Mouse (Mus musculus): ENCODE measurements at regions not wholly inside any gene's neighbourhood (a gene's known extent, or its start where the extent isn't known, plus 50 kb on each side); places are given as distances from the start of the nearest gene placed in this dataset.
A peak's percentile ranks its signal among the peaks of the same experiment; 100 is the strongest.
"Not testable (repeated sequence)": the region's sequence is repeated elsewhere in the genome, so short reads cannot be mapped to it uniquely, and the experiment has no call there.

DNA sequence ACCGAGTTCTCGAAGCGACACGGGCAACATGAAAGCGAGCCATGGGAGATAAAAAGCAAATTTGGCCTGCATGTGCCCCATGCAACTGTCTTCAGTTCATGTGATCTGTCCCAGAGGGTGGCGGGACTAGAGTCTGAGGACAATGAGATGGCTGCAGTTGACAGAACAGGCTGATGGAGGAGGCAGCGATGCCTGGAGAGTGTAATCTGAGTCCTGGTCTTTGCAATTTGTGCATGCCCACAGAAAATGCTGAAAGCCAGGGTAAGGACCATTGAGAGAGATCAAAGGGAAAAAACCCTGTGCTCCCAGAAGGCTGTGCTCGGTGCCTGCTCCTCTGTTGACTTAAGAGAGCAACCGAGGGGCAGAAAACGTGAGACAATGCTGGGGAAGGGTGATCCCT, 624.8 kb upstream of the BB014433 start:
- intact Hi-C loops (cut with DNase I) = no loop called here
- DNase-seq = no peak

DNA sequence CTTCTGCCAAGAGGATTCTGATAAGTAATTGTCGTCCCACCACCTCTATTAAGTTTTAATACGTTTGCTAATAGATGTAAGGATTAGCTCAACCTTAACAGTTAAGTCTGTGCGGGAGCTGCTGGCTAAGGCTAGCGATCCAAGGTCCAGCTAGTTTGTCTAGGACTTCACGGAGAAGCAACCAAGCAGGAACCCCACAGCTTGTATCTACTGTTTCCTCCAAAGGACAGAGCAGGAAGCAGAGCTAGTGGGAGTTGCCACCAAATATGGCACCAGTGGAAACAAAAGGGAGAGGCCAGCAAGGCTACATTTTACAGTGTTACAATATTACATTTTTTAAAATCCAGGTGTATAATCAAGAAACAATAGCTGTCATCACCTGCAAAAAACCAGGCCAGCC, 624.4 kb upstream of the BB014433 start:
- intact Hi-C loops (cut with DNase I) = no loop called here
- no peak for DNase-seq

DNA sequence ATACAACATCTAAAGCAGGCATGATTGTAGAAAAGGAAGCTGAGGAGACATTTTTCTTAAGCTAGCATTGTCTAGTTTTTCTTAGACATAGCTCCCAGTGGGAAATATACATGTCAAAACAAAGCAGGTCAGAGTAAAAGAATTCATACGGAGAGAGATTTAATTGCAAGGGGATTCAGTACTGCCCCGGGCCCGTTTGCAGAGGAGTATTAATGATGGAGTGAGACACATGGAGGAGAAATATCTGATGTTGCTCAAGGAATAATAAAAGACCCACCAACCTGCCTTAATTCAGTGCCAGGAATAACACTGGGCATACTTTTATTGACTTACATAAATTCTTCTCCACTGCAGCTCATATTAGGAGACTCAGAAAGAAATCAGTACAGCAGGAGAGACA, 623.6 kb upstream of the BB014433 start:
- no peak for DNase-seq
- intact Hi-C loops (cut with DNase I) = no loop called here

DNA sequence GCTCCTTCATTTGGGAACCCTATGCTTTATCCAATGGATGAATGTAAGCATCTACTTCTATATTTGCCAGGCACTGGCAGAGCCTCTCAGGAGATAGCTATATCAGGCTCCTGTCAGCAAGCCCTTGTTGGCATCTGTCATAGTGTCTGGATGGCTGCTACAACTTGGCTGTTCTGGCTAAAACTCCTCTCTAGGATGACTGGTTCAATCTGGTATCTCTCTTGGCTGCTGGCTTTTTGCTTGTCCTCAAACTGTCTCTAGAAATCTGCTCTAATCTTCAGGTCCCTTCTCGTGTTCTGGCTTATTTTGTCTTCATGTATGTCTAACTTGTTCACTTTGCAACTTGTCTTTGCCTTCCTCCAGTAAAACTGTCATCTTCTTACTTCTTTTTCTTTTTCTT, 614.7 kb upstream of the BB014433 start:
- intact Hi-C loops (cut with DNase I) = no loop called here
- no peak for DNase-seq

DNA sequence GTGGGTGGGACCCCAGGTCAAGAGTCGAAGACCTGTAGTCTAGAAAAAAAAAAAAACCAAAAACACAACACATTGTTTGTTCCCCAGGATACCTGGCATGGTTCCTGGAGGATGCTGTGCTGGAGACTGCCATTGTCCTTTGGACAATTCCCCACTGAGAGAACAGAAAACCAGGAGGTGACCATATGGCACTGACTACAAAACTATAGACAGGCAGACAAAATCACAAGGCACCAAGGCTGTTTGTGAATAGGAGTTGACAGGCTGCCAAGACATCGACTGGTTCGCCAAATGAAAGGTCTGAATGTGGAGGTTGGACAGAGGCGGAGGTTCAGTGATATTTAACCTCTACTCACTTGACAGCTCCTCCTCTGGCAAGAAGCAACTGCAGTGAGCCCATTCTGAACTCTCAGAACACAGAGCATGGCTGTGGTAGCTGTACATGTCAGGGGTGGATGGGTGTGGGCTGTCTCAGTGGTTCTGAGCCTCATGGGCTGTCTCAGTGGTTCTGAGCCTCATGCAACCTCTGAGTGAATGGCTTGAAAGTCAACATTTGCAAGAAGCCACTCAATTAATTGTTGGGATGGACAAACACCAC, 589.0 kb upstream of the BB014433 start:
- DNase-seq = peak; percentile 9
- intact Hi-C loops (cut with DNase I) = no loop called here

DNA sequence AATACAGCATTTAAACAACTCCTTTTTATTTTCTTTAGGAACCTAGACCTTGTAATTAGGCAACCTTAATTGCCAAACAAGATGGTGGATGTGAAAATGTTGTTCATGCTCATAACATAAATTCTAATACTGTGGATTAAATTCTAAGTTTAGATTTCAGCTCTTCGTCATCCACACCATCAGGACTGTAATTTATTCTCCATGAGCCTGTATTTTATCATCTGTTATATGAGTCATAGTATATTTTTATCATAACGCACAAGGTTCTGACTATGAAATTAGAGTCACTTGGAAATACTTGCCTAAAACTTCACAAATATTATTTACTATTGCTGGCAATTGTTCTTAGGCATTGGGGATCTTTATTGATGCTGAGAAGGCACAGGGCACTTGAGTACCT, 582.7 kb upstream of the BB014433 start:
- intact Hi-C loops (cut with DNase I) = no loop called here
- DNase-seq = no peak

DNA sequence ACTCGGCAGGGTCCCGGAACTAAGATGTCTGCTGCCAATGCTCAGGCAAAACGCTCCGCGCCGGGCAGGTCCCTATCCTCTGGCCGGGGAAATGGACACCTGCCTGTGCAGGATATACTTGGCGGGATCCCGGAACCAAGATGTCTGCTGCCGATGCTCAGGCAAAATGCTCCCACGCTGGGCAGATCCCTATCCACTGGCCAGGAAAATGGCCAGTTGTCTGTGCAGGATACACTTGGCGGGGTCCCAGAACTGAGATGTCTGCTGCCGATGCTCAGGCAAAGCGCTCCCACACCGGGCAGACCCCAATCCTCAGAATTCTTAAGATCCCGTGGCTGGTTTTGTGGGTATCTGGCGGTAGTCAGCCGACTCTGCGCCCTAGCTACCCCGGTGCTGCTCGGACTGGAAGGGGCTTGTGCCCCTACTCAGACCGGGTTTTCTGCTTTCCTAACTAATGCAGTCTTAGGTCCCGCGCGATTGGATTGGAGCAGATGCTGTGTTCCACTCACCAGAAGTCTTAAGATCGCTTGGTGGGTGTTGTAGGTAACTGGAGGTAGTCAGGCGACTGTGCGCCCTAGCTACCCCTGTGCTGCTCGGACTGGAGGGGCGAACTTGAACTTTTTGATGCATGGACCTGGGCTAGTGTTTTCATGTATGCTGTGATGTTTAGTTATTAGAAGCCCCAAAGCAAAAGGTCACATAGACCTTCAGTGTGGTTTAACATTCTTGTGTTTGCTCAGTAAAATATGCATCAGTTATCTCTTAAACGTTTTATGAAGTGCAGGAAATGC, 577.9 kb upstream of the BB014433 start:
- intact Hi-C loops (cut with DNase I) = not testable (repeated sequence)
- peak; percentile 20 for DNase-seq

DNA sequence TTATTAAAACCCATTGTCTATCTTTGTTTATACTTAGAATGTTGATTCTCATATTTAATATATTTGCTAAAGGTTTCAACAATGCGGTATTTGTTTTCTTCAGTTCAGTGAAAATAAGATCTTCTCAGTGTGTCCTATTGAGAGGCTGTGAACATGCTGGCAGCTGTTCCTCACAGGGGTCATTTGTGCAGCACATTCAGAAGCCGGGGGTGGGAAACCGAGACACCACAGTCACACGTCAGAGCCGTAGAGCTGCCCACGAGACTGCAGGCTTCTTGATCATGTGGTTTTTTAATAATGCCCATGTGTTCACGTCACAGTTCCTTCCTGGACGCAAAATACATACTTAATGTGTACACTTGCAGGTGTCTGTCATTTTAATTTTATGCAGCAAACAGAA, 564.3 kb upstream of the BB014433 start:
- DNase-seq = no peak
- intact Hi-C loops (cut with DNase I) = no loop called here

DNA sequence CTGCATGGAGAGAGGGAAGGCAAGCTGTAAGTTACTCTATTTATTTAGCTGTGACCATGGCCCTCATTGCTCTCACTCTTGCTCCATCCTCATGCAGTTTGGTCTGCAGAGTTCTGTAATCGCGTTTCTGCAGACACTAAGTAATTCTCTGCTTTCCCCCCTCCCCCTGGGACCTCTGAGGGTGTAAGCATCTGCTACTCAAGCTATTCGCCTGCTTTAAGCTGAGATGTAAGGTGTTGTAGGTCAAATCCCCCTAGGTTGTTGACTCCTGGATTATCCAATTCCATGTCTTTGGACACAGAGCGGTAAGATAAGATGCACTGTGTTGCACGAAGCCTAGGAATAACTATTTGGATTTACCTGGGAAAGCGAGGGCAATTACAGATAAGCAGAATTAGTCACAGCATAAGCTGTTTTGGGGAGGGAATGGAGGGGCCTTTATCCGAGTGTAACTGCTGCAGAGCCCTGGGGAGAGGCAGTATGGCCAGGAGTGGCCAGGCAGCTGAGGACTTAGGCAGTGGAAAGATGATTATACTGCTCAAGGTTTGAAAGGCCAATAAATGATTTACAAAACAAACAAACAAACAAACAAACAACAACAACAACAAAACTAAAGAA, 561.8 kb upstream of the BB014433 start:
- no peak for DNase-seq
- intact Hi-C loops (cut with DNase I) = no loop called here

DNA sequence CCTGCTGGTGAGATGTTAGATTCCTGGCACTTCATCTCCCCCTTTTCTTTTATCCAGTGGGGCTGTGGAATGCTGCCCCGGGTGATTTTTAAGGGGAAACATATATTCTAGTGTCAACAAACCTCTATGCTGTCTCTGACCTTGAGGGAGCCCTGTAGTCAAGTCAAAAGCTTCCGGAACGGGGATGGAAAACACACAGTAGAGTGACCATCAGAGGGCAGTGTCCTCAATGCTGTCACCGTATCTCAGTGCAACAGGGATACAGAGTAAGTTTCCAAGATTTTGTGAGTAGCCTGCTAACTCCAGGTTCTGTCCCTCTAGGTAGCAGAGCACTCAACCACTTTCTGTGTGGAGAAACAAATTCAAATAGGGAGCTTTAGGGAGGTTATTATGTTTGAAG, 555.7 kb upstream of the BB014433 start:
- peak; percentile 46 for DNase-seq
- intact Hi-C loops (cut with DNase I) = no loop called here

DNA sequence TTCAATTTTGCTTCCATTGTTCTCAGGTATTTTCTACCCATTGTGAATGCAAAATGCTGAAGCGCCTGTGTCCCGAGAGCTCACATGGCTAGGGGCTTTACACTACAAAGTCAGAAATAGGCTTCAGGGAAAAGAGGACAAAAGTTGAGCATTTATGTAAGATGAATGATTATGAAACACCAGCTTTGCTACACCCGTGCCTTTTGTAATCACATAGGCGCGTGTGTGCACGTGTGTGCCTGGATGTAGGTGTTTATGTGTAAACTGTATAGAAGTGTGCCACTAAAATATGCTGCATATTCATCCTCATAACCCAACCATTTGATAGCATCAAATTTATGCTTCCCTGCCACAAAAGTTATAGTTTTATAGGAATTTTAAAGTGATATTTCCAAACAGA, 547.2 kb upstream of the BB014433 start:
- DNase-seq = no peak

DNA sequence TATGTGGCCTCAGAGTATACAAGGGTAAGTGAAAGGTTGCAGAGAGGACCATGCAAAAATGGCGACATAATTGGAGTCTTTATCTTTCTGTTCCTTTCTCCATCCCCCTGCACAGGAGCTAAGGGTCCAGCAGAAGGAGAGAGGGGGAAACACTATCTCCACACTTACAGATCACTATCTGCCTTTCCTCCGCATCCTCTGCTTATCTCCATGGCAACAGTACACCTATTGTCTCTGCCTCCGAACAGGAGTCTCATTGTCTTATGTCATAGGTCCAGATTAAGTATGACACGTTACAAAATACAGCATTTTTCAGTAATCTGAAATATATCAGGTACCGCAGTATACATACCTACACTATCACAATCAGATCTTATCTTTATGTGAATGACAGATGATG, 537.9 kb upstream of the BB014433 start:
- no peak for DNase-seq
- intact Hi-C loops (cut with DNase I) = no loop called here

More for the DNA sequence above, 547.2 kb upstream of the BB014433 start:
- intact Hi-C loops (cut with DNase I) = loop anchor here (10.0 kb wide), 1 partner anchor 98 kb away; no protein-coding TSS in a partner anchor

DNA sequence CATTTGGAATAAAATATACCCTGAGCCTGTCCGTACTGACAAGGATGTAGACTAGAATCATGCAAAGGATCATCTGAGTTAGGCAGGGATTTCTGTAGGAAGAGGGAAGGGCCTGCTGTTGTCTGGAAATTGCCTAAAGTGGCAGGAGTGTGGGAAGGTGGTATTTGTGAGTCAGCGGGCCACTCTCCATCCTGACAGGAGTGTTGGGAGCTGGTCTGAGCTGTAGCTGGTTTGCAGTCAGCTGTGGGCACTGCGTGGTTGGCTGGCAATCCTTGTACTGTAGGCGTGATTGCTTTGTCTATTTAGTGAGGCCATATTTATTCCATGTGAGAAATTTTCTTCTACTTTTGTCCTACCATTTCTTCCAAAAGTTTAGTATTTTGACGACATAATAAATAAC, 524.2 kb upstream of the BB014433 start:
- intact Hi-C loops (cut with DNase I) = no loop called here
- no peak for DNase-seq

DNA sequence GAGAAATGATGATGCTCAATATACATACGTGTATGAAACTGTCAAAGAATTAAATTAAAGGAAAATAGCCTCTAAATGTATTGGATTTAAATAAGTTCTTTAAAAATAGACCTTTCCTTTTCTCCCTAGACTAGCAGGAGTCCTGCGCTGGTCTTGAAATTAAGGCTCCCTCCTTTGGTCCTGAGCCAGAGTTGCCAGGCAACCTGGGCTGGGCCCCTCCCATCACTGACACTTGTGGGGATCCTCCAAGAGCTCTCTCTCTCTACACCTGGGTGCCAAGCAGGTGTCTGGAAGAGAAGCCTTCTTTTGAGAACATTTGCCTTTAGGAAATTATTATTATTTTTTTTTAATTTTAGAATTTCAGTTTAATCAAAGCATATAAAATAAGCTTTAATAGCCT, 521.9 kb upstream of the BB014433 start:
- DNase-seq = peak; percentile 5
- intact Hi-C loops (cut with DNase I) = no loop called here

DNA sequence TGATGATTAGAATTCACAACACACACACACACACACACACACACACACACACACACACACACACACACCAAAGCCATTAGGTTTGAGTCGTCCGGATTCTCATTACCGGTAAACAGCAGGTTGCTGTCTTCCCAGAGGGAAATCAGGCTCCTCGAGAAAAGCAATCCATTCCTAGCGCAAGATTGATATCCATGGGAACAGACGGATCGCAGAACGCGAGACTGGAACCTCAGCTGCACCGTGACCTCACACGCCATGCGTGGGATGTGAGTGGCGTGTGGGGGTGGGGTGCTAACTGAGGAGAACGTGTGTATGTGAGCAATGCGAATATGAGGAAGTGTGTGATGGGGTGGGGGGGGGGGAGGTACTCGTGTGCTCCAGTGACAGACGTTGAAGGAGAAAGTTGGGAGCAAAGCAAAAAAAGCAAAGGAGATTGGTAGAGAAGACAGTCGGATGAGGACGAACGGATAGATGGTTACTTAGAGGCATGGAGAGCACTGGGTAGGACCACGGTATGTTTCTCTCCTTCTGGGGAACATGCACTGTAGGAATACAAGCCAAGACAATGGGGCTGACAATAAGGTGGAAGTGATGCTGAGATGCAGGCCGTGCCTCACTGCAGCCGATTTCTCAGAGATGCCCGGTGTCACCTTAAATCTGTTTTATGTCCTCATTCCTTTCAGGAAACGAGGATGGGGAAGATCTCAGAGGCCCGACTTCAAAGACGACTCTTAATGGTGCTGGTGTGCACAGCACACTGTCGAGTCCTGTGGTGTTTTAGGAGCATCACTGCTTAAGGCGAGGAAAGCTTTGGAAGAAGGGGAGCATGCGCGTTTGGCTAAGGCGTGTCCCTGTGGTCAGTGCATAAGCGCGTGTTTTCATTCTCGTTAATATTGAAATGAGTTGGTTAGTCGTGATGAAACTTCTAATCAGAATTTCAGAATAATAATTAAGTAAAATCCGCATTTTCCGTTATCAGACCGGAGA, 516.7 kb upstream of the BB014433 start:
- peak; percentile 15 for DNase-seq
- intact Hi-C loops (cut with DNase I) = no loop called here

DNA sequence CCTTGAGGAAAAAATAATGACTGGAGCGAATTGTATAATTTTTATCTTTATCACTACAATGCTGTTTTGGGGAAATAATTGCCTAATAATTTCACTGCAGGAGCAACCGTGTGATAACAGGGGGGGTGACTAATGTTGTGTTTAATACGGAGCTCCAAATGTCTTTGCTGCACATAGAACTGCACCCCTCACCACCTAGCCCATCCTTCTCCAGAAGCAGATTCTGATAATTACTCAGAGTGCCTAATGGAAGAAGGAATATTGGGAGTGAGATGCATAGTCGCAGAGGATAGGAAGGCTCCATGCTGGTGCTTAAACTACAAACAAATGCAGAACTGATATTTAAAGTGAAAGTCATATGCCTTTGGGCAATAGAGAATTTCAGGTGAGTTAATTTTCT, 486.1 kb upstream of the BB014433 start:
- intact Hi-C loops (cut with DNase I) = no loop called here
- no peak for DNase-seq

DNA sequence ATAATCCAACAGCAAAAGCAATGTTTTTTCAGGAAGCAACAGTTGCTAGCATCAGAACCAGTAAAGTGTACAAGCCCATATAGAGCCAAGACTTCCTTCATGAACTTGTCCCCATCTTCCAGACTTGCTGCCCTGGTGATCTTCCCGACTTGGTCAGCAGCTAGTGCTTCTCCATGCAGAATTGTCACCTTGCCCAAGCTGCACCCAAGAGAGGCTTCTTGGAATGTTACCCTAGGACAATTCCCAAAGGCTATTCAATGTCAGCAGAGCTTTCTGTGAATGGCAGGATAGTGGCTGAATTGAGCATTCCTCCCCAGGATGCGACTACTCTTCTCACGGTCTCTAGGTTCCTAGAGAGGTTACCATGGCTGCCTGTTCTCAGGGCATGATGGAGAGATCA, 479.6 kb upstream of the BB014433 start:
- intact Hi-C loops (cut with DNase I) = no loop called here
- no peak for DNase-seq

DNA sequence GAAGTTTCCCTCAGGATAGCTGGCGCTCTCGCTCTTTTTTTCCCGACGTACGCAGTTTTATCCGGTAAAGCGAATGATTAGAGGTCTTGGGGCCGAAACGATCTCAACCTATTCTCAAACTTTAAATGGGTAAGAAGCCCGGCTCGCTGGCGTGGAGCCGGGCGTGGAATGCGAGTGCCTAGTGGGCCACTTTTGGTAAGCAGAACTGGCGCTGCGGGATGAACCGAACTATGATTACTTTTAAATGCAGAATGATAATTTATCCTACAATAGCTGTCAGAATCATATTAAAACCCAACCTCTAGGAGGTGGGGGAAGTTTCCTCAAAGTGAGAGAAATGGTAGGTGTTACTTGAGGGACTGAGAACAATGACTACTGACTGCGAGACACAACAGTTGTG, 474.0 kb upstream of the BB014433 start:
- DNase-seq; intact Hi-C loops (cut with DNase I): not testable (repeated sequence)

DNA sequence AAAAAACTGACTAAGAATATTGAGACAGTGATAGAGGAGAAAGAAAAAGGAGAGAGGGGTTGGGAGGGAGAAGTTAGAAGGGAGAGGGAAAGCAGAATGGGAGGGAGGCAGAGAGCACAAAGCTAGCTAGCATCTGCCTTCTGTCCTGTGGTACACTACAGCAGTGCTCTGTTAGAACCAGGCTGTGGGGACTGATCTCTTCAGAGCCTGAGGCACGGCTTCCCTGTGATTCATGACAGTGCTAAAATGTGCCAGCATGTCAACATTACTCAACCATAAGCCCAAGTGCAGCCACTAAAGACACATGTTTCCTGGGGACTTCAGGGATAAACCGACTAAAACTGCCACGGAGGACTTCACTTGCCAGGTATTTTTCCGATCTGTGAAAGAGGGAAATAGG, 455.1 kb upstream of the BB014433 start:
- intact Hi-C loops (cut with DNase I) = no loop called here
- DNase-seq = no peak

DNA sequence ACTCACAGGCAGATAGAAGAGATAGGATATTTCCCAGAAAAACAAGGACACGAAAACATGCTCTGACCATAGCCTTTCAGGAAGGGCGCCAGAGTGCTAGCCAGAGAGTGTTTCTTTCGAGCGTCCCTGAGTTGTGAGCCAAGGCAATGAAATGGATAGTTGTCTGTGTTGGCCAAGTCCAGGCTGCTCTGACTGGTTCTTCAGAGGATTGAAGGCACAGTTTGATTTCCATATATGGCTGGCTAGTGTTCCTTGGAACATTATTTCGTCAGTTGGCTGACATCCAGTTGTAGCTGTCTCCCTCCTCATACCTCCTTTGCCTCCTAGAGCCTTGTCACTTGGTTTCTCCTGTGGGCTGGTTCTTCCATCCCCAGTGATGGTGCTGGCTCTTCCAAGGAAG, 451.7 kb upstream of the BB014433 start:
- no peak for DNase-seq
- intact Hi-C loops (cut with DNase I) = loop anchor here (10.0 kb wide), 1 partner anchor 97 kb away; no protein-coding TSS in a partner anchor

DNA sequence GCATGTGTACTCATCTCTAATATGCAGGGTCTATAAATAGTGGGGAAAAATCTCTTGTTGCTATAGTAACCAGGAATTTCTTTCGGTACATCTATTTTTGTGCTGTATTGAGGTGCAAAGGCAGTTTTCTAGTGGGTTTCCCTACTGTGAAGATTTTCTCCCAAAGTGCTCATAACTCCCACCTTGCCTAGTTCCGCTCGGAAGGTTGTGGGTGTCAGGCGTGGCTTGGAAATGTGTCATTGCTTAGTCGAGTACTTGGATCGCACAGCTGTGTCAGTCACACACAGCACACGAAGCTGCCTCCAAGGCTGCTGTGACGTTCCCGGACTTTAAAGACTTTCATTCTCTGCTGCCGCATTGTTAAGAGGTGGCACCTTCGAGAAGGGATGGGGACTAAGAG, 450.4 kb upstream of the BB014433 start:
- intact Hi-C loops (cut with DNase I) = loop anchor here (10.0 kb wide), 1 partner anchor 99 kb away; no protein-coding TSS in a partner anchor
- no peak for DNase-seq
